Comparison of ENCODE assay signal across 22 mouse cellular contexts in the genomic region with DNA sequence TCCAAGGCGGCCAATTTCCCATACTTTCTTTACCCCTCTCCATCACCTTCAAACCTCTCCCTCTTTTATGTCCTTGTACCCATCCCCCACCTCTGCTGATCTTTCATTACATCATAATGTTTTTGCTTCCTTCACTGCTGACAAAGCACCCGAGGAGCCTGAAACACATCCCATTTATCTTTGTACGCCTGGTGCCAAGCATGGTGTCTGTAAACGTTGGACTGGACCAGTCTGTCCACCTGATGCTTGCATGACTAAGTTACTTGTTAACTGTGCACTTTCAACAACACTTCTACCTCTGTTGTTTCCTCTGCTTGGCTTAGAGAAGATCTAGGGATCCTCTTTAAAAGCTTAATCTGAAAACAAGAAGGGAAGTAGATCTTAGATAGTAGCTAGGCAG.
"Had no signal": no experiment of that assay in that cellular context is flagged by ENCODE, and none has a peak within 500 bp of the region (broad histone marks: within the 10 kb centered on the region; RNA-seq: fewer than 3 reads in every experiment).

No protein-coding gene starts in this region.

- H3K9ac ChIP-seq: limb, embryonic 13.5 days; liver, embryonic 13.5 days; lung, embryonic 14.5 days; midbrain, embryonic 12.5 days; midbrain, embryonic 15.5 days; neural tube, embryonic 12.5 days; neural tube, embryonic 15.5 days had no signal

- H3K4me1 ChIP-seq: limb, embryonic 10.5 days; limb, embryonic 13.5 days; liver, embryonic 13.5 days; midbrain, embryonic 12.5 days; midbrain, embryonic 15.5 days; neural tube, embryonic 12.5 days; neural tube, embryonic 15.5 days had no signal

- ATAC-seq: inflammation-experienced regulatory T-cells, adult 6 months; intestine, embryonic 16.5 days; lung, postnatal 0 days; midbrain, embryonic 15.5 days had no signal

- H3K4me3 ChIP-seq: layer of hippocampus, adult 2 months; limb, embryonic 10.5 days; limb, embryonic 13.5 days; liver, embryonic 13.5 days; midbrain, embryonic 12.5 days; midbrain, embryonic 15.5 days; neural tube, embryonic 12.5 days; neural tube, embryonic 15.5 days had no signal

- H3K27ac ChIP-seq: limb, embryonic 10.5 days; limb, embryonic 13.5 days; liver, embryonic 13.5 days; macrophage; midbrain, embryonic 12.5 days; midbrain, embryonic 15.5 days; neural tube, embryonic 12.5 days; neural tube, embryonic 15.5 days; stomach, postnatal 0 days had no signal

- DNase-seq: layer of hippocampus, adult 9-11 months; liver; liver, embryonic 13.5 days; lung, embryonic 14.5 days; right cerebral cortex, adult 18-20 months; right cerebral cortex, postnatal 14 days; right cerebral cortex, postnatal 4 days; thymus, adult 2 months; thymus, postnatal 14 days; thymus, postnatal 4 days had no signal

- H3K36me3 ChIP-seq: limb, embryonic 10.5 days; limb, embryonic 13.5 days; liver, embryonic 13.5 days; midbrain, embryonic 12.5 days; midbrain, embryonic 15.5 days; neural tube, embryonic 12.5 days; neural tube, embryonic 15.5 days had no signal

- H3K9me3 ChIP-seq: limb, embryonic 10.5 days; limb, embryonic 13.5 days; liver, embryonic 13.5 days; midbrain, embryonic 12.5 days; midbrain, embryonic 15.5 days; neural tube, embryonic 12.5 days; neural tube, embryonic 15.5 days had no signal

- H3K4me2 ChIP-seq: limb, embryonic 13.5 days; liver, embryonic 13.5 days; lung, embryonic 14.5 days; midbrain, embryonic 12.5 days; midbrain, embryonic 15.5 days; neural tube, embryonic 12.5 days; neural tube, embryonic 15.5 days had no signal

- H3K27me3 ChIP-seq: limb, embryonic 13.5 days; liver, embryonic 13.5 days; midbrain, embryonic 12.5 days; midbrain, embryonic 15.5 days; neural tube, embryonic 12.5 days; neural tube, embryonic 15.5 days had no signal
